Mouse (Mus musculus): ENCODE measurements around the gene Chmp5. TPM values are rescaled to one million over a fixed set of nuclear protein-coding genes. Genes with fewer than 3 reads are reported as not detected.
"Not testable (repeated sequence)": the region's sequence is repeated elsewhere in the genome, so short reads cannot be mapped to it uniquely, and the experiment has no call there.

Chmp5 gene
- polyA plus RNA-seq, 1 experiment from 2014 or later, result 184 TPM

GRCm38 (mm10) chr4:40921288-40921687 lies 26.9 kb upstream of the Chmp5 start:
- ATAC-seq (ENCODE audit: low read depth), result no peak
- no peak overlapping the region for H3K4me2 ChIP-seq
- no peaks in the 10 kb centered on the region for H3K27me3 ChIP-seq
- H3K4me1 ChIP-seq (replicated peaks), result no peaks in the 10 kb centered on the region
- H3K27ac ChIP-seq (replicated peaks), result no peak overlapping the region
- H3K4me3 ChIP-seq, result no peak overlapping the region
- H3K9me3 ChIP-seq, result no peaks in the 10 kb centered on the region
- WGBS, result 73% methylated on average over 3 of the region's 3 CpGs
- H3K9ac ChIP-seq, result no peak overlapping the region
- no peaks in the 10 kb centered on the region for H3K36me3 ChIP-seq

GRCm38 (mm10) chr4:40923087-40923651 lies 25.0 kb upstream of the Chmp5 start:
- no peak for ATAC-seq (ENCODE audit: low read depth)
- WGBS, result 82% methylated on average over 6 of the region's 6 CpGs
- no peak overlapping the region for H3K4me2 ChIP-seq

GRCm38 (mm10) chr4:40925568-40925967 lies 22.6 kb upstream of the Chmp5 start:
- H3K27me3 ChIP-seq, result no peaks in the 10 kb centered on the region
- WGBS, result 51% methylated on average over 3 of the region's 3 CpGs
- no peaks in the 10 kb centered on the region for H3K4me1 ChIP-seq (replicated peaks)

More at GRCm38 (mm10) chr4:40923087-40923651, 25.0 kb upstream of the Chmp5 start:
- Histone ChIP-seq H3K9me3 (no peaks in the 10 kb centered on the region), H3K9ac (no peak overlapping the region), H3K27me3 (no peaks in the 10 kb centered on the region), H3K4me3 (no peak overlapping the region), H3K36me3 (no peaks in the 10 kb centered on the region), H3K27ac (replicated peaks) (no peak overlapping the region), H3K4me1 (replicated peaks) (no peaks in the 10 kb centered on the region)

GRCm38 (mm10) chr4:40929046-40929445 lies 19.2 kb upstream of the Chmp5 start:
- WGBS, result 80% methylated on average over 7 of the region's 7 CpGs
- Histone ChIP-seq H3K4me1 (replicated peaks) (no peaks in the 10 kb centered on the region), H3K27me3 (no peaks in the 10 kb centered on the region), H3K9me3 (no peaks in the 10 kb centered on the region), H3K27ac (replicated peaks) (no peak overlapping the region), H3K4me3 (no peak overlapping the region), H3K9ac (no peak overlapping the region), H3K36me3 (peaks cover 21% of the 10 kb centered on the region), H3K4me2 (no peak overlapping the region)
- no peak for ATAC-seq (ENCODE audit: low read depth)

More at GRCm38 (mm10) chr4:40925568-40925967, 22.6 kb upstream of the Chmp5 start:
- H3K27ac ChIP-seq (replicated peaks), result no peak overlapping the region
- H3K4me2 ChIP-seq, result no peak overlapping the region
- no peak overlapping the region for H3K4me3 ChIP-seq
- ATAC-seq (ENCODE audit: low read depth), result no peak
- H3K36me3 ChIP-seq, result no peaks in the 10 kb centered on the region
- no peak overlapping the region for H3K9ac ChIP-seq
- no peaks in the 10 kb centered on the region for H3K9me3 ChIP-seq

- H3K36me3 ChIP-seq, result peaks cover 62% of the 10 kb centered on the region
- H3K4me2 ChIP-seq, result no peak overlapping the region
- no peak for ATAC-seq (ENCODE audit: low read depth)
- 96% methylated on average over 5 of the region's 5 CpGs for WGBS
- H3K9me3 ChIP-seq, result no peaks in the 10 kb centered on the region
- H3K4me3 ChIP-seq, result no peak overlapping the region
- no peaks in the 10 kb centered on the region for H3K27me3 ChIP-seq
- no peak overlapping the region for H3K9ac ChIP-seq
- no peak overlapping the region for H3K27ac ChIP-seq (replicated peaks)
- no peaks in the 10 kb centered on the region for H3K4me1 ChIP-seq (replicated peaks)
These were observed 14.5 kb upstream of the Chmp5 start for GRCm38 (mm10) chr4:40933694-40934093.

- not testable (repeated sequence) for H3K4me3 ChIP-seq; H3K9me3 ChIP-seq; H3K4me1 ChIP-seq (replicated peaks); H3K27me3 ChIP-seq; H3K27ac ChIP-seq (replicated peaks); H3K9ac ChIP-seq; ATAC-seq (ENCODE audit: low read depth); H3K4me2 ChIP-seq
- 95% methylated on average over 3 of the region's 3 CpGs for WGBS
- H3K36me3 ChIP-seq, result peaks cover 69% of the 10 kb centered on the region
These were observed 13.8 kb upstream of the Chmp5 start for GRCm38 (mm10) chr4:40934369-40934768.

DNA sequence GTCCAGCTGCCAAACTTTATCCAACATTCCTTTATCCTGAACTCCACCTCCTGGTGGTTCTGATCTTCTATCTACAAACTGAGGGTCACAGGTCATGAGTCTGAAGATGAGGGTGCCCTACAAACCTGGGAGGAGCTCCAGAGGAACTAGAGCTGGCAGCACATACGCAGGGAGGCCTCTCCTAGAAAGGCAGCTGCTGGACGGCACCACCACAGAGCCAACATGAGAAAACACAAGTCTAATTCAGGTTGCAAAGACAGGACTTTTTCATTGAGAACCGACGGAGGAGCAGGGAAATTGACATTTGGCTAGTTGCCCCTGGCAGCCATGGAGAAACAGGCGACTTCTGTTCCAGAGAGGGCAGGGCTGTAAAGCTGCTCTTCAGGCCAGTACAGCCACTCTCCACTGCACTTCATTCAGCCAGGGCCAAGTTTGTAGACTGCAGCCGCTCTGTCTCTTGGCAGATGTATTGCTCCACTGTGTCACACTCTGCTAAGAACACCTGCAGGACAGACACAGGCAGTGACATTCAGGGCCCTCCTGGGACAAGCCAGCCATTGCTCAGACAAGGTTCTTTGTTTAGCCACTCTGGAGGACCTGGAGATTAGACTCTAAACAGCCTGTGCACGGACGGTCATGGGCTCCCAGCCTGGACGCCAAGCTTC lies 11.9 kb upstream of the Chmp5 start:
- peak overlapping the region; percentile 28; the same call in 1 of the 2 replicates for H3K27ac ChIP-seq (replicated peaks)

GRCm38 (mm10) chr4:40938793-40939192 lies 9.4 kb upstream of the Chmp5 start:
- Histone ChIP-seq H3K27ac (replicated peaks) (no peak overlapping the region), H3K36me3 (peaks cover 93% of the 10 kb centered on the region), H3K9me3 (peaks cover 7% of the 10 kb centered on the region; the same call in 1 of the 2 replicates), H3K4me1 (replicated peaks) (no peaks in the 10 kb centered on the region), H3K4me2 (no peak overlapping the region), H3K4me3 (no peak overlapping the region), H3K27me3 (no peaks in the 10 kb centered on the region), H3K9ac (no peak overlapping the region)
- no peak for ATAC-seq (ENCODE audit: low read depth)
- WGBS, result 98% methylated on average over 5 of the region's 5 CpGs

More for the DNA sequence above, 11.9 kb upstream of the Chmp5 start:
- peaks cover 7% of the 10 kb centered on the region; the same call in 1 of the 2 replicates for H3K9me3 ChIP-seq
- H3K9ac ChIP-seq, result no peak overlapping the region
- H3K4me2 ChIP-seq, result no peak overlapping the region
- H3K4me1 ChIP-seq (replicated peaks), result no peaks in the 10 kb centered on the region
- 69% methylated on average over 9 of the region's 9 CpGs for WGBS
- peaks cover 88% of the 10 kb centered on the region for H3K36me3 ChIP-seq
- ATAC-seq (ENCODE audit: low read depth), result peak; percentile 87
- no peak overlapping the region for H3K4me3 ChIP-seq
- no peaks in the 10 kb centered on the region for H3K27me3 ChIP-seq

GRCm38 (mm10) chr4:40943651-40944050 lies 4.6 kb upstream of the Chmp5 start:
- peaks cover 17% of the 10 kb centered on the region for H3K4me1 ChIP-seq (replicated peaks)
- peaks cover 7% of the 10 kb centered on the region; the same call in 1 of the 2 replicates for H3K9me3 ChIP-seq
- WGBS, result 97% methylated on average over 5 of the region's 5 CpGs
- no peak overlapping the region for H3K4me3 ChIP-seq
- no peak for ATAC-seq (ENCODE audit: low read depth)
- H3K27ac ChIP-seq (replicated peaks), result no peak overlapping the region
- no peak overlapping the region for H3K9ac ChIP-seq
- no peak overlapping the region for H3K4me2 ChIP-seq
- no peaks in the 10 kb centered on the region for H3K27me3 ChIP-seq
- peaks cover 72% of the 10 kb centered on the region for H3K36me3 ChIP-seq

DNA sequence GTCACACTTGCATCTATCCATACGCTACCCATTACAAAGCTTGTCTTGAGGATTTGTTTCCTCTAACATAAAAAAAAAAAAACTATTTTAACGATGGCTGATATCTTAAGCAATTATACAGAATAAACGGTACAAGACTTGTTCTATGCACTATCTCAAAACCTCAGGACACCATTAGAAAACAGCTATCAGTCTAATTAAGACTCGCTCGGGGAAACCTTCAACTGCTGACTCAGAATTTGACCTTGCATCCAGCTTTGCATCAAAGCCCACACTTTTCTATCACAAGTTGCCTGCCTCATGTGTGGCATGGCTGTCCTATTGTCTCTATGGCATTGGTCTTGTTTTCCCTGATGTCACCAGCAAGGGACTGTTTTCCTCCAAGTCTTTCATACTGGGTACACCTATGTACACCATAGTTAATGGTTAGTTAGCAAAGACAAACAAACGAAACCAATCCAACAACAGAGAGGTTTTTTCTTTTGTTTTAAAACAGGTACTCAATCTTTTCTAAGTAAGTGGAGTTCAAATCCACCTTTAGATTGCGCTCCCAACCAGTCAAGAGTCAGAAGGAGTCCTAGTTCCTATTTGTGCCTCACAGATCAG lies 1.6 kb upstream of the Chmp5 start:
- peak overlapping the region; percentile 93 for H3K4me3 ChIP-seq
- H3K9ac ChIP-seq, result peak overlapping the region; percentile 94
- H3K27me3 ChIP-seq, result no peaks in the 10 kb centered on the region
- H3K36me3 ChIP-seq, result peaks cover 59% of the 10 kb centered on the region
- no peak overlapping the region for H3K27ac ChIP-seq (replicated peaks)
- 92% methylated on average over 7 of the region's 7 CpGs for WGBS
- H3K9me3 ChIP-seq, result no peaks in the 10 kb centered on the region
- ATAC-seq (ENCODE audit: low read depth), result no peak
- H3K4me2 ChIP-seq, result peak overlapping the region; percentile 81
- peaks cover 35% of the 10 kb centered on the region for H3K4me1 ChIP-seq (replicated peaks)

DNA sequence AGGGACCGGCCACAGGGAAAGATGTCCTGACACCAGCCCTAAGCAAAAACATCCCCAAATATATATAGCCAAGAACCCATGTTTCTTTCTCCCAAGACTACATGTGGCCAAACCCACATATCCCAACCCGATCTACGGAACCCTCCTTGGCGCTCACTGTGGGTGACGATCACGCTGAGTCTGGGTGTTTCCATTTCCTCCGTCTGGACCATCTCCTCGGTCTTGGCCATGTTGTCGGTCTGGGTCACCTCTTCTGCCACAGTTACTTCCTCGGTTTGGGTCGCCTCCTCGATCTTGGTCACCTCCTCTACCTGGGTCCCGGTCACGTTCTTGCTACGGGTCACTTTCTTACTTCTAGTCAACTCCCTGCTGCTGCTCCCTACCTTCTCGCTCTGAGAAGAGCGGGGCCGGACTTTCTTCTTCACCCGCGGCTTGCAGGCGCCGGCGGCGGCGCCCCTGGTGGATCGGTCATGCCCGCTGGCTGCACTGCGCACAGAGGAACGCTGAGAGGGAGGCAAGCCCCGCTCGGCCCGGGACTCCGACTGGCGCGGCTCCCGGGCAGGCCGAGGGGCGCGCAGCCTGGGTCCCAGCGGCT lies 545 bp upstream of the Chmp5 start:
- peaks cover 35% of the 10 kb centered on the region for H3K4me1 ChIP-seq (replicated peaks)
- peak overlapping the region; percentile 92 for H3K27ac ChIP-seq (replicated peaks)
- no peaks in the 10 kb centered on the region for H3K9me3 ChIP-seq
- peaks cover 57% of the 10 kb centered on the region for H3K36me3 ChIP-seq
- peak overlapping the region; percentile 93 for H3K4me3 ChIP-seq
- peak overlapping the region; percentile 81 for H3K4me2 ChIP-seq
- WGBS, result under 1% methylated on average over 40 of the region's 40 CpGs
- peak overlapping the region; percentile 94 for H3K9ac ChIP-seq
- peak; percentile 87 for ATAC-seq (ENCODE audit: low read depth)
- no peaks in the 10 kb centered on the region for H3K27me3 ChIP-seq

GRCm38 (mm10) chr4:40953521-40953920 lies 5.3 kb downstream of the Chmp5 start:
- H3K4me3 ChIP-seq, result no peak overlapping the region
- peaks cover 82% of the 10 kb centered on the region for H3K36me3 ChIP-seq
- no peak overlapping the region for H3K27ac ChIP-seq (replicated peaks)
- no peak overlapping the region for H3K4me2 ChIP-seq
- H3K9me3 ChIP-seq, result no peaks in the 10 kb centered on the region
- ATAC-seq (ENCODE audit: low read depth), result no peak
- no peaks in the 10 kb centered on the region for H3K27me3 ChIP-seq
- 79% methylated on average over 1 of the region's 1 CpGs for WGBS
- H3K4me1 ChIP-seq (replicated peaks), result peaks cover 18% of the 10 kb centered on the region
- H3K9ac ChIP-seq, result no peak overlapping the region
